Mouse (Mus musculus) ES-Bruce4 (cell line): Measurements from ENCODE around the gene Cadps. TPM values are rescaled to one million over a fixed set of nuclear protein-coding genes. Genes with fewer than 3 reads are reported as not detected.

ENCODE experiments used
- H3K27ac ChIP-seq: 2 replicates; pipeline ENCODE4 v1.5.1; 2012; ENCODE audit warnings: low read length, inconsistent platforms; ENCODE audit not compliant: insufficient read depth
- H3K27me3 ChIP-seq: 2 replicates; pipeline ENCODE4 v1.6.1; 2012; ENCODE audit warnings: mild to moderate bottlenecking, low read length, inconsistent platforms; ENCODE audit not compliant: control insufficient read depth, poor library complexity, insufficient read depth, severe bottlenecking
- H3K36me3 ChIP-seq: 2 replicates; pipeline ENCODE4 v1.6.1; 2012; ENCODE audit warnings: inconsistent platforms, mild to moderate bottlenecking, low read length, moderate library complexity; ENCODE audit not compliant: control insufficient read depth, poor library complexity, insufficient read depth, severe bottlenecking
- H3K4me1 ChIP-seq: one replicate; pipeline ENCODE4 v1.8.1; 2011; ENCODE audit warnings: low read length; ENCODE audit not compliant: control insufficient read depth, insufficient read depth
- H3K4me3 ChIP-seq: 2 replicates; pipeline ENCODE4 v1.5.1; 2011; ENCODE audit warnings: low read depth, mild to moderate bottlenecking, low read length
- H3K9ac ChIP-seq: 2 replicates; pipeline ENCODE4 v1.6.1; 2012; ENCODE audit warnings: low read depth, mild to moderate bottlenecking, inconsistent platforms; ENCODE audit not compliant: poor library complexity, severe bottlenecking
- H3K9me3 ChIP-seq: replicated peaks from 2 replicates; pipeline ENCODE4 v1.6.1; 2012; ENCODE audit warnings: mild to moderate bottlenecking, low read length, inconsistent platforms; ENCODE audit not compliant: control insufficient read depth, poor library complexity, insufficient read depth, severe bottlenecking
- CTCF ChIP-seq: IDR thresholded peaks from one replicate; pipeline ENCODE4 v1.8.1; 2011; ENCODE audit warnings: low read depth, low read length
- EP300 ChIP-seq: IDR thresholded peaks from 2 replicates; pipeline ENCODE4 v1.6.1; 2011; ENCODE audit warnings: low read depth, low read length; ENCODE audit not compliant: insufficient read depth
- POLR2A ChIP-seq: IDR thresholded peaks from one replicate; pipeline ENCODE4 v1.8.1; 2011; ENCODE audit warnings: low read length; ENCODE audit not compliant: insufficient read depth
- polyA plus RNA-seq: library from polyadenylated mRNA; stranded (reverse); fragments of >200 nt; gene quantifications from 2 replicates; pipeline ENCODE4 v1.2.4, GENCODE M21; 2011; ENCODE audit warnings: low read depth; ENCODE audit not compliant: missing spikeins, insufficient read depth, insufficient read length

The Cadps gene
- polyA plus RNA-seq, 1 experiment = 1.3 TPM

- no peaks in the 10 kb centered on the region for H3K4me1 ChIP-seq
- no peaks in the 10 kb centered on the region; the same call in 1 of the 2 replicates for H3K27me3 ChIP-seq
- H3K4me3 ChIP-seq = no peak overlapping the region
- no peak overlapping the region for H3K9ac ChIP-seq
- no peaks in the 10 kb centered on the region for H3K36me3 ChIP-seq
- no peaks in the 10 kb centered on the region for H3K9me3 ChIP-seq
- no peak overlapping the region for H3K27ac ChIP-seq
- TF ChIP-seq POLR2A = no peak
- TF ChIP-seq CTCF = no peak
- TF ChIP-seq EP300 = no peak
Observed at GRCm38 (mm10) chr14:12507018-12507417, 315.9 kb downstream of the Cadps start.

- TF ChIP-seq EP300 = no peak
- TF ChIP-seq POLR2A = no peak
- no peak for TF ChIP-seq CTCF
- no peak overlapping the region for H3K27ac ChIP-seq
- no peaks in the 10 kb centered on the region for H3K4me1 ChIP-seq
- no peaks in the 10 kb centered on the region for H3K9me3 ChIP-seq
- no peaks in the 10 kb centered on the region; the same call in 1 of the 2 replicates for H3K27me3 ChIP-seq
- H3K9ac ChIP-seq = no peak overlapping the region
- no peak overlapping the region for H3K4me3 ChIP-seq
- no peaks in the 10 kb centered on the region for H3K36me3 ChIP-seq
Observed at GRCm38 (mm10) chr14:12504191-12504947, 318.5 kb downstream of the Cadps start.

GRCm38 (mm10) chr14:12462206-12462605, 360.7 kb downstream of the Cadps start:
- Histone ChIP-seq H3K9ac (no peak overlapping the region), H3K36me3 (no peaks in the 10 kb centered on the region), H3K4me3 (no peak overlapping the region), H3K9me3 (no peaks in the 10 kb centered on the region), H3K27ac (no peak overlapping the region), H3K27me3 (no peaks in the 10 kb centered on the region), H3K4me1 (no peaks in the 10 kb centered on the region)
- TF ChIP-seq POLR2A (no peak), CTCF (no peak), EP300 (no peak)

- no peaks in the 10 kb centered on the region for H3K4me1 ChIP-seq
- H3K9ac ChIP-seq = no peak overlapping the region
- no peak overlapping the region for H3K27ac ChIP-seq
- H3K4me3 ChIP-seq = no peak overlapping the region
- no peaks in the 10 kb centered on the region for H3K9me3 ChIP-seq
- TF ChIP-seq EP300 (no peak), CTCF (no peak), POLR2A (no peak)
- no peaks in the 10 kb centered on the region for H3K27me3 ChIP-seq
- no peaks in the 10 kb centered on the region for H3K36me3 ChIP-seq
Observed at GRCm38 (mm10) chr14:12459700-12460099, 363.2 kb downstream of the Cadps start.

GRCm38 (mm10) chr14:12455064-12455591, 367.8 kb downstream of the Cadps start:
- H3K36me3 ChIP-seq = no peaks in the 10 kb centered on the region
- no peak overlapping the region for H3K4me3 ChIP-seq
- TF ChIP-seq EP300 = no peak
- TF ChIP-seq CTCF = no peak
- no peak for TF ChIP-seq POLR2A
- no peaks in the 10 kb centered on the region for H3K9me3 ChIP-seq
- H3K27me3 ChIP-seq = no peaks in the 10 kb centered on the region
- no peaks in the 10 kb centered on the region for H3K4me1 ChIP-seq
- no peak overlapping the region for H3K9ac ChIP-seq
- no peak overlapping the region for H3K27ac ChIP-seq

GRCm38 (mm10) chr14:12450807-12451206, 372.1 kb downstream of the Cadps start:
- Histone ChIP-seq H3K9ac (no peak overlapping the region), H3K4me1 (no peaks in the 10 kb centered on the region), H3K27me3 (no peaks in the 10 kb centered on the region), H3K9me3 (no peaks in the 10 kb centered on the region), H3K27ac (no peak overlapping the region), H3K4me3 (no peak overlapping the region), H3K36me3 (no peaks in the 10 kb centered on the region)
- TF ChIP-seq EP300 (no peak), POLR2A (no peak), CTCF (no peak)
